Mouse (Mus musculus) embryonic facial prominence, embryonic 11.5 days (tissue): ENCODE results near the gene Nostrin. TPM values are rescaled to one million over a fixed set of nuclear protein-coding genes. Genes with fewer than 3 reads are reported as not detected.

Experiments used
- ATAC-seq: fragments of 200-750 bp; cut with Nextera tagmentation; replicated peaks from 2 replicates; pipeline ENCODE4 v1.8.0; 2017; ENCODE audit warnings: low read depth; ENCODE audit not compliant: insufficient number of reproducible peaks, low FRiP score, low TSS enrichment
- DNase-seq: peaks from one replicate; pipeline ENCODE4 v3.0.0-alpha.2; 2015; ENCODE audit warnings: low spot score
- H3K27ac ChIP-seq: fragments of 300-500 bp; sonication (generic); replicated peaks from 2 replicates; pipeline ENCODE4 v1.5.1; 2014; ENCODE audit warnings: mild to moderate bottlenecking, low read depth, low read length, control low read depth
- H3K27me3 ChIP-seq: fragments of 300-500 bp; sonication (generic); 2 replicates; pipeline ENCODE4 v1.6.1; 2014; ENCODE audit warnings: mild to moderate bottlenecking, low read length, moderate library complexity, mixed read lengths; ENCODE audit not compliant: control insufficient read depth, insufficient read depth
- H3K36me3 ChIP-seq: fragments of 300-500 bp; sonication (generic); replicated peaks from 2 replicates; pipeline ENCODE4 v1.6.1; 2014; ENCODE audit warnings: low read depth, mild to moderate bottlenecking, low read length, moderate library complexity, mixed read lengths; ENCODE audit not compliant: control insufficient read depth, insufficient read depth
- H3K4me1 ChIP-seq: fragments of 300-500 bp; sonication (generic); 2 replicates; pipeline ENCODE4 v1.6.1; 2014; ENCODE audit warnings: low read length, mixed read lengths; ENCODE audit not compliant: control insufficient read depth, insufficient read depth
- H3K4me2 ChIP-seq: fragments of 300-500 bp; sonication (generic); 2 replicates; pipeline ENCODE4 v1.6.1; 2014; ENCODE audit warnings: low read depth, mild to moderate bottlenecking, control low read depth, low read length, moderate library complexity
- H3K4me3 ChIP-seq: fragments of 300-500 bp; sonication (generic); 2 replicates; pipeline ENCODE4 v1.5.1; 2014; ENCODE audit warnings: low read depth, low read length, control low read depth
- H3K9ac ChIP-seq: fragments of 300-500 bp; sonication (generic); replicated peaks from 2 replicates; pipeline ENCODE4 v1.6.1; 2014; ENCODE audit warnings: mild to moderate bottlenecking, control low read depth, low read length
- H3K9me3 ChIP-seq: fragments of 300-500 bp; sonication (generic); replicated peaks from 2 replicates; pipeline ENCODE4 v1.6.1; 2016; ENCODE audit warnings: mild to moderate bottlenecking, low read length, inconsistent platforms, mixed read lengths; ENCODE audit not compliant: control insufficient read depth
- WGBS: fragments of 180-500 bp; shearing (Covaris S2); extraction: QIAGEN DNeasy Blood & Tissue Kit; methylation state at CpG from one replicate; pipeline ENCODE4 v1.1.7; 2014; 5-methylcytosine and 5-hydroxymethylcytosine counted together
- polyA plus RNA-seq: library from polyadenylated mRNA; unstranded; fragments of >200 nt; fragmentation: Nextera tagmentation; extraction: Ambion mirVana; gene quantifications from 2 replicates; pipeline ENCODE4 v1.2.1, GENCODE M21; 2014

The Nostrin gene
- polyA plus RNA-seq, 1 experiment from 2014 or later: 0.58 TPM

- Histone ChIP-seq H3K36me3 (no peaks in the 10 kb centered on the region), H3K4me2 (no peak overlapping the region), H3K9ac (no peak overlapping the region), H3K9me3 (no peaks in the 10 kb centered on the region), H3K27ac (no peak overlapping the region), H3K4me1 (no peaks in the 10 kb centered on the region), H3K4me3 (no peak overlapping the region), H3K27me3 (no peaks in the 10 kb centered on the region)
- WGBS: 91% methylated on average over 10 of the region's 10 CpGs
- DNase-seq (no peak), ATAC-seq (no peak)
Measured at GRCm38 (mm10) chr2:69149154-69149553, 13.6 kb downstream of the Nostrin start.

GRCm38 (mm10) chr2:69150841-69151240 is 15.2 kb downstream of the Nostrin start:
- Histone ChIP-seq H3K4me3 (no peak overlapping the region), H3K27me3 (no peaks in the 10 kb centered on the region), H3K9ac (no peak overlapping the region), H3K4me1 (no peaks in the 10 kb centered on the region), H3K4me2 (no peak overlapping the region), H3K36me3 (no peaks in the 10 kb centered on the region), H3K9me3 (no peaks in the 10 kb centered on the region), H3K27ac (no peak overlapping the region)
- ATAC-seq (no peak), DNase-seq (no peak)
- WGBS: 50% methylated on average over 5 of the region's 5 CpGs

- H3K4me3 ChIP-seq: no peak overlapping the region
- H3K9me3 ChIP-seq: no peaks in the 10 kb centered on the region
- peak; percentile 35 for DNase-seq
- H3K27me3 ChIP-seq: no peaks in the 10 kb centered on the region
- no peaks in the 10 kb centered on the region for H3K36me3 ChIP-seq
- H3K4me1 ChIP-seq: no peaks in the 10 kb centered on the region
- WGBS: 47% methylated on average over 3 of the region's 3 CpGs
- 0 out of 2 replicates have a peak overlapping the region, but pooled peaks have one; percentile 21 for H3K27ac ChIP-seq
- H3K9ac ChIP-seq: no peak overlapping the region
- no peak overlapping the region for H3K4me2 ChIP-seq
- ATAC-seq: peak; percentile 84; the same call in 1 of the 2 replicates
Measured at GRCm38 (mm10) chr2:69155861-69156260, 20.3 kb downstream of the Nostrin start.

GRCm38 (mm10) chr2:69156283-69156682 is 20.7 kb downstream of the Nostrin start:
- no peak overlapping the region for H3K27ac ChIP-seq
- H3K36me3 ChIP-seq: no peaks in the 10 kb centered on the region
- H3K4me2 ChIP-seq: no peak overlapping the region
- H3K27me3 ChIP-seq: no peaks in the 10 kb centered on the region
- H3K4me3 ChIP-seq: no peak overlapping the region
- H3K4me1 ChIP-seq: no peaks in the 10 kb centered on the region
- DNase-seq: no peak
- no peak overlapping the region for H3K9ac ChIP-seq
- 72% methylated on average over 7 of the region's 7 CpGs for WGBS
- ATAC-seq: no peak
- no peaks in the 10 kb centered on the region for H3K9me3 ChIP-seq

GRCm38 (mm10) chr2:69158907-69159306 is 23.3 kb downstream of the Nostrin start:
- Histone ChIP-seq H3K9me3 (no peaks in the 10 kb centered on the region), H3K9ac (no peak overlapping the region), H3K4me2 (no peak overlapping the region), H3K36me3 (no peaks in the 10 kb centered on the region), H3K4me1 (no peaks in the 10 kb centered on the region), H3K27ac (no peak overlapping the region), H3K27me3 (no peaks in the 10 kb centered on the region), H3K4me3 (no peak overlapping the region)
- no peak for ATAC-seq
- no peak for DNase-seq

- DNase-seq: no peak
- H3K27me3 ChIP-seq: no peaks in the 10 kb centered on the region
- WGBS: 77% methylated on average over 9 of the region's 9 CpGs
- H3K36me3 ChIP-seq: no peaks in the 10 kb centered on the region
- no peaks in the 10 kb centered on the region for H3K9me3 ChIP-seq
- no peaks in the 10 kb centered on the region for H3K4me1 ChIP-seq
- no peak overlapping the region for H3K4me3 ChIP-seq
- H3K27ac ChIP-seq: no peak overlapping the region
- H3K9ac ChIP-seq: no peak overlapping the region
- no peak overlapping the region for H3K4me2 ChIP-seq
- ATAC-seq: no peak
Measured at GRCm38 (mm10) chr2:69170395-69171077, 34.9 kb downstream of the Nostrin start.

GRCm38 (mm10) chr2:69175296-69175695 is 39.7 kb downstream of the Nostrin start:
- Histone ChIP-seq H3K9me3 (no peaks in the 10 kb centered on the region), H3K4me1 (no peaks in the 10 kb centered on the region), H3K36me3 (no peaks in the 10 kb centered on the region), H3K9ac (no peak overlapping the region), H3K27ac (no peak overlapping the region), H3K4me2 (no peak overlapping the region), H3K27me3 (no peaks in the 10 kb centered on the region), H3K4me3 (no peak overlapping the region)
- DNase-seq (no peak), ATAC-seq (no peak)
- 79% methylated on average over 5 of the region's 5 CpGs for whole genome bisulfite sequencing

- Histone ChIP-seq H3K27me3 (no peaks in the 10 kb centered on the region), H3K9ac (no peak overlapping the region), H3K4me1 (no peaks in the 10 kb centered on the region), H3K27ac (no peak overlapping the region), H3K9me3 (no peaks in the 10 kb centered on the region), H3K4me3 (no peak overlapping the region), H3K4me2 (no peak overlapping the region), H3K36me3 (no peaks in the 10 kb centered on the region)
- WGBS: 91% methylated on average over 4 of the region's 4 CpGs
- DNase-seq: no peak
- no peak for ATAC-seq
Measured at GRCm38 (mm10) chr2:69179721-69180120, 44.1 kb downstream of the Nostrin start.
